Mouse (Mus musculus) limb, embryonic 11.5 days (tissue): Measurements from ENCODE around the gene Eno2. TPM values are rescaled to one million over a fixed set of nuclear protein-coding genes. Genes with fewer than 3 reads are reported as not detected.
A peak's percentile ranks its signal among the peaks of the same experiment; 100 is the strongest.
"Not testable (repeated sequence)": the region's sequence is repeated elsewhere in the genome, so short reads cannot be mapped to it uniquely, and the experiment has no call there.

Experiments
- ATAC-seq: fragments of 200-750 bp; cut with Nextera tagmentation; 2 replicates; pipeline ENCODE4 v1.8.0; 2017; ENCODE audit warnings: low read depth; ENCODE audit not compliant: insufficient number of reproducible peaks, low FRiP score, low TSS enrichment
- DNase-seq: peaks from one replicate; pipeline ENCODE4 v3.0.0-alpha.2; 2015; ENCODE audit warnings: low spot score
- H3K27ac ChIP-seq: fragments of 300-500 bp; sonication (generic); replicated peaks from 2 replicates; pipeline ENCODE4 v1.5.1; 2014; ENCODE audit warnings: low read depth, mild to moderate bottlenecking, low read length
- H3K27me3 ChIP-seq: fragments of 300-500 bp; sonication (generic); 2 replicates; pipeline ENCODE4 v1.6.1; 2014; ENCODE audit warnings: mild to moderate bottlenecking, low read length, mixed read lengths; ENCODE audit not compliant: control insufficient read depth, insufficient read depth
- H3K36me3 ChIP-seq: fragments of 300-500 bp; sonication (generic); 2 replicates; pipeline ENCODE4 v1.6.1; 2014; ENCODE audit warnings: mild to moderate bottlenecking, low read length, moderate library complexity, mixed read lengths; ENCODE audit not compliant: control insufficient read depth, insufficient read depth
- H3K4me1 ChIP-seq: fragments of 300-500 bp; sonication (generic); 2 replicates; pipeline ENCODE4 v1.6.1; 2014; ENCODE audit warnings: low read length, mixed read lengths; ENCODE audit not compliant: control insufficient read depth, insufficient read depth
- H3K4me2 ChIP-seq: fragments of 300-500 bp; sonication (generic); 2 replicates; pipeline ENCODE4 v1.6.1; 2014; ENCODE audit warnings: low read depth, mild to moderate bottlenecking, moderate library complexity; ENCODE audit not compliant: severe bottlenecking
- H3K4me3 ChIP-seq: fragments of 300-500 bp; sonication (generic); 2 replicates; pipeline ENCODE4 v1.5.1; 2014; ENCODE audit warnings: low read depth, low read length
- H3K9ac ChIP-seq: fragments of 300-500 bp; sonication (generic); 2 replicates; pipeline ENCODE4 v1.6.1; 2014; ENCODE audit warnings: mild to moderate bottlenecking, low read length
- H3K9me3 ChIP-seq: fragments of 300-500 bp; sonication (generic); 2 replicates; pipeline ENCODE4 v1.6.1; 2016; ENCODE audit warnings: low read length; ENCODE audit not compliant: control insufficient read depth
- WGBS: fragments of 180-500 bp; shearing (Covaris S2); extraction: QIAGEN DNeasy Blood & Tissue Kit; methylation state at CpG from one replicate; pipeline ENCODE4 v1.1.7; 2014; 5-methylcytosine and 5-hydroxymethylcytosine counted together
- polyA plus RNA-seq: library from polyadenylated mRNA; unstranded; fragments of >200 nt; fragmentation: Nextera tagmentation; extraction: Ambion mirVana; gene quantifications from 2 replicates; pipeline ENCODE4 v1.2.1, GENCODE M21; 2014

Eno2 gene
- polyA plus RNA-seq, 1 experiment from 2014 or later: 3.0 TPM

- H3K27me3 ChIP-seq, H3K27ac ChIP-seq, H3K9me3 ChIP-seq, H3K4me1 ChIP-seq, H3K9ac ChIP-seq, H3K36me3 ChIP-seq, H3K4me3 ChIP-seq: not testable (repeated sequence)
- peak; percentile 48; the same call in 1 of the 2 replicates for ATAC-seq
- peak; percentile 48 for DNase-seq
- 18% methylated on average over 4 of the region's 9 CpGs for WGBS
- H3K4me2 ChIP-seq: peak overlapping the region; percentile 17; the same call in 1 of the 2 replicates
Measured at GRCm38 (mm10) chr6:124802400-124802799, 32.9 kb upstream of the Eno2 start.

- Histone ChIP-seq H3K4me3 (no peak overlapping the region), H3K9me3 (no peaks in the 10 kb centered on the region), H3K4me1 (no peaks in the 10 kb centered on the region), H3K9ac (no peak overlapping the region), H3K4me2 (no peak overlapping the region), H3K27me3 (no peaks in the 10 kb centered on the region), H3K27ac (no peak overlapping the region), H3K36me3 (no peaks in the 10 kb centered on the region)
- 85% methylated on average over 2 of the region's 2 CpGs for WGBS
- ATAC-seq: no peak
- DNase-seq: no peak
Measured at GRCm38 (mm10) chr6:124796200-124796599, 26.7 kb upstream of the Eno2 start.

GRCm38 (mm10) chr6:124795781-124796180 lies 26.3 kb upstream of the Eno2 start:
- Histone ChIP-seq H3K4me3 (no peak overlapping the region), H3K36me3 (no peaks in the 10 kb centered on the region), H3K9me3 (no peaks in the 10 kb centered on the region), H3K9ac (no peak overlapping the region), H3K4me1 (no peaks in the 10 kb centered on the region), H3K27ac (no peak overlapping the region), H3K27me3 (no peaks in the 10 kb centered on the region), H3K4me2 (no peak overlapping the region)
- ATAC-seq (no peak), DNase-seq (no peak)
- 79% methylated on average over 4 of the region's 4 CpGs for WGBS

GRCm38 (mm10) chr6:124791911-124792310 lies 22.4 kb upstream of the Eno2 start:
- no peak for ATAC-seq
- DNase-seq: no peak

GRCm38 (mm10) chr6:124790121-124790520 lies 20.6 kb upstream of the Eno2 start:
- Histone ChIP-seq H3K4me3 (no peak overlapping the region), H3K27me3 (no peaks in the 10 kb centered on the region), H3K27ac (no peak overlapping the region), H3K9me3 (no peaks in the 10 kb centered on the region), H3K4me2 (no peak overlapping the region), H3K36me3 (no peaks in the 10 kb centered on the region), H3K9ac (no peak overlapping the region), H3K4me1 (no peaks in the 10 kb centered on the region)
- WGBS: 79% methylated on average over 4 of the region's 4 CpGs
- ATAC-seq (no peak), DNase-seq (no peak)

More at GRCm38 (mm10) chr6:124791911-124792310, 22.4 kb upstream of the Eno2 start:
- Histone ChIP-seq H3K4me2 (no peak overlapping the region), H3K27ac (no peak overlapping the region), H3K27me3 (no peaks in the 10 kb centered on the region), H3K36me3 (no peaks in the 10 kb centered on the region), H3K4me1 (no peaks in the 10 kb centered on the region), H3K4me3 (no peak overlapping the region), H3K9ac (no peak overlapping the region), H3K9me3 (no peaks in the 10 kb centered on the region)
- WGBS: 89% methylated on average over 3 of the region's 3 CpGs

- DNase-seq: no peak
- no peak overlapping the region for H3K9ac ChIP-seq
- no peak overlapping the region for H3K27ac ChIP-seq
- no peaks in the 10 kb centered on the region for H3K27me3 ChIP-seq
- H3K36me3 ChIP-seq: no peaks in the 10 kb centered on the region
- no peaks in the 10 kb centered on the region for H3K4me1 ChIP-seq
- WGBS: 83% methylated on average over 4 of the region's 4 CpGs
- no peak overlapping the region for H3K4me2 ChIP-seq
- no peak overlapping the region for H3K4me3 ChIP-seq
- H3K9me3 ChIP-seq: no peaks in the 10 kb centered on the region
- no peak for ATAC-seq
Measured at GRCm38 (mm10) chr6:124789519-124789918, 20.0 kb upstream of the Eno2 start.

- no peaks in the 10 kb centered on the region for H3K4me1 ChIP-seq
- no peaks in the 10 kb centered on the region for H3K27me3 ChIP-seq
- H3K4me2 ChIP-seq: no peak overlapping the region
- H3K27ac ChIP-seq: no peak overlapping the region
- no peak for ATAC-seq
- no peak for DNase-seq
- no peak overlapping the region for H3K4me3 ChIP-seq
- 79% methylated on average over 10 of the region's 10 CpGs for WGBS
- no peak overlapping the region for H3K9ac ChIP-seq
- H3K9me3 ChIP-seq: no peaks in the 10 kb centered on the region
- no peaks in the 10 kb centered on the region for H3K36me3 ChIP-seq
Measured at GRCm38 (mm10) chr6:124787722-124788121, 18.2 kb upstream of the Eno2 start.

- H3K4me3 ChIP-seq: no peak overlapping the region
- H3K36me3 ChIP-seq: no peaks in the 10 kb centered on the region
- no peak overlapping the region for H3K27ac ChIP-seq
- no peak for ATAC-seq
- no peaks in the 10 kb centered on the region for H3K27me3 ChIP-seq
- DNase-seq: no peak
- H3K4me2 ChIP-seq: no peak overlapping the region
- WGBS: 56% methylated on average over 8 of the region's 8 CpGs
- H3K9ac ChIP-seq: no peak overlapping the region
- H3K4me1 ChIP-seq: no peaks in the 10 kb centered on the region
- H3K9me3 ChIP-seq: no peaks in the 10 kb centered on the region
Measured at GRCm38 (mm10) chr6:124786756-124787420, 17.4 kb upstream of the Eno2 start.

GRCm38 (mm10) chr6:124782436-124782835 lies 13.0 kb upstream of the Eno2 start:
- 19% methylated on average over 6 of the region's 6 CpGs for WGBS
- no peak overlapping the region for H3K4me3 ChIP-seq
- peaks cover 2% of the 10 kb centered on the region; the same call in 1 of the 2 replicates for H3K27me3 ChIP-seq
- DNase-seq (peak; percentile 71), ATAC-seq (0 out of 2 replicates have a peak, but pooled peaks have one; percentile 31)
- no peak overlapping the region for H3K9ac ChIP-seq
- no peak overlapping the region for H3K4me2 ChIP-seq
- H3K36me3 ChIP-seq: no peaks in the 10 kb centered on the region
- no peaks in the 10 kb centered on the region for H3K9me3 ChIP-seq
- no peaks in the 10 kb centered on the region for H3K4me1 ChIP-seq
- H3K27ac ChIP-seq: no peak overlapping the region
